Mouse (Mus musculus) neural tube, embryonic 15.5 days (tissue): ENCODE measurements at regions not wholly inside any gene's neighbourhood (a gene's known extent, or its start where the extent isn't known, plus 50 kb on each side); places are given as distances from the start of the nearest gene placed in this dataset.

Source experiments
- ATAC-seq: fragments of 200-750 bp; cut with Nextera tagmentation; 2 replicates; pipeline ENCODE4 v1.8.0; 2017; ENCODE audit warnings: mild to moderate bottlenecking, moderate TSS enrichment, moderate library complexity; ENCODE audit not compliant: low FRiP score
- H3K27ac ChIP-seq: fragments of 300-500 bp; sonication (generic); replicated peaks from 2 replicates; pipeline ENCODE4 v1.5.1; 2015; ENCODE audit warnings: mild to moderate bottlenecking, inconsistent platforms
- H3K27me3 ChIP-seq: fragments of 300-500 bp; sonication (generic); replicated peaks from 2 replicates; pipeline ENCODE4 v1.6.1; 2015; ENCODE audit warnings: inconsistent platforms
- H3K36me3 ChIP-seq: fragments of 300-500 bp; sonication (generic); 2 replicates; pipeline ENCODE4 v1.6.1; 2015; ENCODE audit warnings: inconsistent platforms
- H3K4me1 ChIP-seq: fragments of 300-500 bp; sonication (generic); 2 replicates; pipeline ENCODE4 v1.6.1; 2015; ENCODE audit warnings: inconsistent platforms
- H3K4me2 ChIP-seq: fragments of 300-500 bp; sonication (generic); 2 replicates; pipeline ENCODE4 v1.6.1; 2015; ENCODE audit warnings: inconsistent platforms, mild to moderate bottlenecking, moderate library complexity
- H3K4me3 ChIP-seq: fragments of 300-500 bp; sonication (generic); replicated peaks from 2 replicates; pipeline ENCODE4 v1.5.1; 2015; ENCODE audit warnings: mild to moderate bottlenecking, inconsistent platforms
- H3K9ac ChIP-seq: fragments of 300-500 bp; sonication (generic); replicated peaks from 2 replicates; pipeline ENCODE4 v1.6.1; 2015; ENCODE audit warnings: mild to moderate bottlenecking, inconsistent platforms
- H3K9me3 ChIP-seq: fragments of 300-500 bp; sonication (generic); replicated peaks from 2 replicates; pipeline ENCODE4 v1.6.1; 2016; ENCODE audit warnings: inconsistent platforms
- WGBS: fragments of 180-500 bp; shearing (Covaris S2); methylation state at CpG from one replicate; pipeline ENCODE4 v1.1.7; 2015; ENCODE audit warnings: mixed read lengths; 5-methylcytosine and 5-hydroxymethylcytosine counted together

- H3K9ac ChIP-seq: no peak overlapping the region
- H3K27me3 ChIP-seq: no peaks in the 10 kb centered on the region
- no peaks in the 10 kb centered on the region for H3K9me3 ChIP-seq
- H3K4me3 ChIP-seq: no peak overlapping the region
- H3K36me3 ChIP-seq: no peaks in the 10 kb centered on the region
- no peak for ATAC-seq
- peaks cover 14% of the 10 kb centered on the region for H3K4me1 ChIP-seq
- no peak overlapping the region for H3K4me2 ChIP-seq
- 0 out of 2 replicates have a peak overlapping the region, but pooled peaks have one; percentile 25 for H3K27ac ChIP-seq
- 43% methylated on average over 7 of the region's 7 CpGs for WGBS
These were observed 155.7 kb upstream of the Kif2a start for GRCm38 (mm10) chr13:107177595-107177994.

GRCm38 (mm10) chr13:107175891-107176290, 154.0 kb upstream of the Kif2a start:
- Histone ChIP-seq H3K36me3 (no peaks in the 10 kb centered on the region), H3K27ac (no peak overlapping the region), H3K4me3 (no peak overlapping the region), H3K4me2 (no peak overlapping the region), H3K27me3 (no peaks in the 10 kb centered on the region), H3K9ac (no peak overlapping the region), H3K9me3 (no peaks in the 10 kb centered on the region), H3K4me1 (peaks cover 14% of the 10 kb centered on the region)
- 83% methylated on average over 4 of the region's 4 CpGs for WGBS
- peak; percentile 14; the same call in 1 of the 2 replicates for ATAC-seq

GRCm38 (mm10) chr13:107168599-107169149, 146.7 kb upstream of the Kif2a start:
- Histone ChIP-seq H3K4me1 (peaks cover 25% of the 10 kb centered on the region), H3K9ac (peak overlapping the region; percentile 36), H3K27ac (peak overlapping the region; percentile 70), H3K4me3 (peak overlapping the region; percentile 32), H3K27me3 (no peaks in the 10 kb centered on the region), H3K36me3 (no peaks in the 10 kb centered on the region), H3K9me3 (no peaks in the 10 kb centered on the region), H3K4me2 (peak overlapping the region; percentile 60)
- ATAC-seq: peak; percentile 85
- WGBS: 3% methylated on average over 15 of the region's 15 CpGs

GRCm38 (mm10) chr13:107167856-107168598, 146.1 kb upstream of the Kif2a start:
- Histone ChIP-seq H3K9ac (0 out of 2 replicates have a peak overlapping the region, but pooled peaks have one; percentile 36), H3K4me2 (peak overlapping the region; percentile 60), H3K4me3 (peak overlapping the region; percentile 32), H3K27me3 (no peaks in the 10 kb centered on the region), H3K9me3 (no peaks in the 10 kb centered on the region), H3K27ac (peak overlapping the region; percentile 70), H3K36me3 (no peaks in the 10 kb centered on the region), H3K4me1 (peaks cover 25% of the 10 kb centered on the region)
- 28% methylated on average over 10 of the region's 10 CpGs for WGBS
- peak; percentile 72 for ATAC-seq

- Histone ChIP-seq H3K9me3 (no peaks in the 10 kb centered on the region), H3K36me3 (no peaks in the 10 kb centered on the region), H3K27ac (no peak overlapping the region), H3K27me3 (no peaks in the 10 kb centered on the region), H3K4me1 (peaks cover 4% of the 10 kb centered on the region; the same call in 1 of the 2 replicates), H3K4me2 (no peak overlapping the region), H3K4me3 (no peak overlapping the region), H3K9ac (no peak overlapping the region)
- no peak for ATAC-seq
- 60% methylated on average over 5 of the region's 5 CpGs for WGBS
These were observed 129.6 kb upstream of the Kif2a start for GRCm38 (mm10) chr13:107151548-107151947.

- Histone ChIP-seq H3K4me1 (no peaks in the 10 kb centered on the region), H3K9me3 (no peaks in the 10 kb centered on the region), H3K27me3 (no peaks in the 10 kb centered on the region), H3K36me3 (no peaks in the 10 kb centered on the region), H3K4me3 (no peak overlapping the region), H3K4me2 (no peak overlapping the region), H3K9ac (no peak overlapping the region), H3K27ac (no peak overlapping the region)
- WGBS: 47% methylated on average over 4 of the region's 4 CpGs
- no peak for ATAC-seq
These were observed 119.3 kb upstream of the Kif2a start for GRCm38 (mm10) chr13:107141209-107141608.

- H3K4me1 ChIP-seq: no peaks in the 10 kb centered on the region
- no peak overlapping the region for H3K4me2 ChIP-seq
- no peak for ATAC-seq
- H3K27ac ChIP-seq: no peak overlapping the region
- H3K4me3 ChIP-seq: no peak overlapping the region
- no peak overlapping the region for H3K9ac ChIP-seq
- no peaks in the 10 kb centered on the region for H3K27me3 ChIP-seq
- no peaks in the 10 kb centered on the region for H3K9me3 ChIP-seq
- H3K36me3 ChIP-seq: no peaks in the 10 kb centered on the region
These were observed 112.2 kb upstream of the Kif2a start for GRCm38 (mm10) chr13:107134125-107134524.

GRCm38 (mm10) chr13:107126636-107127035, 104.7 kb upstream of the Kif2a start:
- WGBS: 95% methylated on average over 7 of the region's 7 CpGs
- H3K4me3 ChIP-seq: no peak overlapping the region
- H3K4me1 ChIP-seq: no peaks in the 10 kb centered on the region
- no peaks in the 10 kb centered on the region for H3K27me3 ChIP-seq
- no peak overlapping the region for H3K4me2 ChIP-seq
- H3K9ac ChIP-seq: no peak overlapping the region
- no peaks in the 10 kb centered on the region for H3K9me3 ChIP-seq
- no peak for ATAC-seq
- no peak overlapping the region for H3K27ac ChIP-seq
- no peaks in the 10 kb centered on the region for H3K36me3 ChIP-seq

GRCm38 (mm10) chr13:107124130-107124668, 102.3 kb upstream of the Kif2a start:
- Histone ChIP-seq H3K27ac (no peak overlapping the region), H3K4me1 (no peaks in the 10 kb centered on the region), H3K4me3 (no peak overlapping the region), H3K4me2 (no peak overlapping the region), H3K36me3 (no peaks in the 10 kb centered on the region), H3K9me3 (no peaks in the 10 kb centered on the region), H3K27me3 (no peaks in the 10 kb centered on the region), H3K9ac (no peak overlapping the region)
- no peak for ATAC-seq
- 74% methylated on average over 8 of the region's 8 CpGs for whole genome bisulfite sequencing

GRCm38 (mm10) chr13:107113949-107114690, 92.2 kb upstream of the Kif2a start:
- Histone ChIP-seq H3K27ac (no peak overlapping the region), H3K9me3 (no peaks in the 10 kb centered on the region), H3K4me2 (no peak overlapping the region), H3K4me3 (no peak overlapping the region), H3K27me3 (no peaks in the 10 kb centered on the region), H3K9ac (no peak overlapping the region), H3K36me3 (no peaks in the 10 kb centered on the region), H3K4me1 (peaks cover 5% of the 10 kb centered on the region; the same call in 1 of the 2 replicates)
- WGBS: 61% methylated on average over 22 of the region's 22 CpGs
- ATAC-seq: peak; percentile 59; the same call in 1 of the 2 replicates

GRCm38 (mm10) chr13:107108045-107108444, 86.1 kb upstream of the Kif2a start:
- ATAC-seq: peak; percentile 58; the same call in 1 of the 2 replicates
- no peak overlapping the region for H3K4me3 ChIP-seq
- WGBS: 46% methylated on average over 5 of the region's 5 CpGs
- no peaks in the 10 kb centered on the region for H3K36me3 ChIP-seq
- H3K27ac ChIP-seq: no peak overlapping the region
- no peaks in the 10 kb centered on the region for H3K27me3 ChIP-seq
- H3K4me2 ChIP-seq: peak overlapping the region; percentile 22
- peaks cover 6% of the 10 kb centered on the region; the same call in 1 of the 2 replicates for H3K4me1 ChIP-seq
- H3K9ac ChIP-seq: no peak overlapping the region
- H3K9me3 ChIP-seq: no peaks in the 10 kb centered on the region
